Mouse (Mus musculus) naive thymus-derived CD4-positive, alpha-beta T cell, adult 5 months (primary cell): ENCODE data around the gene Hsd3b5. TPM values are rescaled to one million over a fixed set of nuclear protein-coding genes. Genes with fewer than 3 reads are reported as not detected.

Experiments
- polyA plus RNA-seq: library from polyadenylated mRNA; unstranded; fragments of 100-300 nt; shearing (Covaris generic); gene quantifications from one replicate; pipeline ENCODE4 v1.2.1, GENCODE M21; 2017

Hsd3b5 gene
- polyA plus RNA-seq: not detected

GRCm38 (mm10) chr3:98630152-98630551 lies at the start of gene Hsd3b5:
TSS of gene Hsd3b5 (minus strand) at chr3:98630252.

DNA sequence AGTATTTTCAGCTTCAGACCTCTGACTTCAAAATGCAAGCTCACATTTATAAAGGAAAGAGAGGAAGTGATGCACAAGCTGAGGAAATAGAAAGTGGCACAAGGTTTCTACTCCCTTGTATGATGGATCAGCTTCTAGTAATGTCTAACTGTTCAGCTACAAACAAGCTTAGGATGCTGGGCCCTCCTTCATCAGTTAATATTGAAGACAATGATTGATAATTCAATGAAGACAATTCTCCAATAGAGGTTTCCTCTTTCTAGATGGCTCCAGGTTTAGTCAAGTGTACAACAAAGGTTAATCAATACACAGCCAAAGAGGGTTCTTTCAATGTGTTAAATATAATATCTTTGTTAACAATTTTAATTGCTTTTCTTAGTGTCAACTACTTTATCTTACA lies 41.3 kb downstream of the Hsd3b5 start, which contains the start of gene Gm10681:
TSS of gene Gm10681 (minus strand) at position 101 of the 400 bp plus-strand sequence.

Other genes with a start within 250 kb of the Hsd3b5 start
- not detected for gene Zfp697, start 247.8 kb downstream of the Hsd3b5 start, polyA plus RNA-seq
- not detected for gene Gm4450, start 173.1 kb downstream of the Hsd3b5 start, polyA plus RNA-seq
- not detected for gene Hsd3b4, start 119.7 kb downstream of the Hsd3b5 start, polyA plus RNA-seq
- not detected for gene Gm10681, start 41.4 kb downstream of the Hsd3b5 start, polyA plus RNA-seq
- gene Hsd3b2, start 94.3 kb upstream of the Hsd3b5 start, polyA plus RNA-seq: not detected
- 0.14 TPM for gene Hsd3b3, start 132.9 kb upstream of the Hsd3b5 start, polyA plus RNA-seq
- gene Hsd3b6, start 184.2 kb upstream of the Hsd3b5 start, polyA plus RNA-seq: not detected
- gene Hsd3b1, start 229.5 kb upstream of the Hsd3b5 start, polyA plus RNA-seq: not detected